Mouse (Mus musculus): ENCODE data around the gene Gm9747.

DNA sequence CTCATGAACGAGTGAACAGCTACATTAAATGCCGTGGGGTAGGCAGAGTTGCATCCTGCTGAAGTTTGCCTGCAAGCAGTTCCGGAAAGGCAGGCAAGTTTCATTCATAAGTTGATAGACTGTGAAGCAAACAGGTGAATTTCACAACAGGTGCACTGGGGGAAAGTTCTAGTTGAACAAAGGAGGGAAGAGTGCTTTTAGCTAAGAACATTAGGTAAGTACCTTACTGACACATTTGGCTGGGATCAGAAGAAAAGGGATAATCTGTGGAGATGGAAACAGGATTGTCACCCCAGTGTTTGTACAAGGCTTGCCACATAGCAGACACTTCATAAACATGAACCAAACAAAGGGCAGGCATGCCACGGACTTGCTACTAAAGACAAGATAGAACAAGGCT lies 5.3 kb downstream of the Gm9747 start:
- no peak for TF ChIP-seq CTCF (IDR thresholded peaks at IDR 0.05)
- no peak for TF ChIP-seq EP300 (IDR thresholded peaks at IDR 0.05)

Data from lung, postnatal 0 days (tissue).